Mouse (Mus musculus) stomach, postnatal 0 days (tissue): ENCODE results near the gene Efcab2. TPM values are rescaled to one million over a fixed set of nuclear protein-coding genes. Genes with fewer than 3 reads are reported as not detected.

Experiments
- ATAC-seq: fragments of 200-750 bp; cut with Nextera tagmentation; 2 replicates; pipeline ENCODE4 v1.8.0; 2017; ENCODE audit not compliant: low FRiP score, low TSS enrichment
- DNase-seq: peaks from one replicate; pipeline ENCODE4 v3.0.0-alpha.2; 2016; ENCODE audit warnings: low spot score
- H3K27ac ChIP-seq: fragments of 300-500 bp; sonication (generic); replicated peaks from 2 replicates; pipeline ENCODE4 v1.5.1; 2014; ENCODE audit warnings: mild to moderate bottlenecking, control low read depth
- H3K27me3 ChIP-seq: fragments of 300-500 bp; sonication (generic); 2 replicates; pipeline ENCODE4 v1.6.1; 2014; ENCODE audit warnings: low read length; ENCODE audit not compliant: control insufficient read depth, insufficient read depth
- H3K36me3 ChIP-seq: fragments of 300-500 bp; sonication (generic); 2 replicates; pipeline ENCODE4 v1.6.1; 2014; ENCODE audit warnings: low read length, mixed read lengths; ENCODE audit not compliant: control insufficient read depth, insufficient read depth
- H3K4me1 ChIP-seq: fragments of 300-500 bp; sonication (generic); replicated peaks from 2 replicates; pipeline ENCODE4 v1.6.1; 2014; ENCODE audit warnings: antibody characterized with exemption; ENCODE audit not compliant: control insufficient read depth, insufficient read depth
- H3K4me2 ChIP-seq: fragments of 300-500 bp; sonication (generic); replicated peaks from 2 replicates; pipeline ENCODE4 v1.6.1; 2014; ENCODE audit warnings: low read depth, mild to moderate bottlenecking, control low read depth, moderate library complexity
- H3K4me3 ChIP-seq: fragments of 300-500 bp; sonication (generic); 2 replicates; pipeline ENCODE4 v1.5.1; 2014; ENCODE audit warnings: low read depth, low read length, control low read depth
- H3K9ac ChIP-seq: fragments of 300-500 bp; sonication (generic); 2 replicates; pipeline ENCODE4 v1.6.1; 2014; ENCODE audit warnings: mild to moderate bottlenecking, low read length, control low read depth, mixed read lengths
- H3K9me3 ChIP-seq: fragments of 300-500 bp; sonication (generic); 2 replicates; pipeline ENCODE4 v1.6.1; 2016; ENCODE audit warnings: low read length; ENCODE audit not compliant: control insufficient read depth
- CTCF ChIP-seq: IDR thresholded peaks from 2 replicates; pipeline ENCODE4 v1.5.1; 2016; ENCODE audit warnings: antibody characterized with exemption, low read depth, mild to moderate bottlenecking, moderate library complexity
- EP300 ChIP-seq: optimal IDR thresholded peaks from 2 replicates; pipeline ENCODE3; 2016; ENCODE audit warnings: antibody characterized with exemption
- WGBS: fragments of 180-500 bp; shearing (Covaris S2); extraction: QIAGEN DNeasy Blood & Tissue Kit; methylation state at CpG from one replicate; pipeline ENCODE4 v1.1.7; 2014; 5-methylcytosine and 5-hydroxymethylcytosine counted together
- polyA plus RNA-seq: library from polyadenylated mRNA; unstranded; fragments of >200 nt; fragmentation: Nextera tagmentation; extraction: Ambion mirVana; gene quantifications from 2 replicates; pipeline ENCODE4 v1.2.1, GENCODE M21; 2015

The Efcab2 gene
- polyA plus RNA-seq, 1 experiment from 2014 or later: 3.7 TPM

DNA sequence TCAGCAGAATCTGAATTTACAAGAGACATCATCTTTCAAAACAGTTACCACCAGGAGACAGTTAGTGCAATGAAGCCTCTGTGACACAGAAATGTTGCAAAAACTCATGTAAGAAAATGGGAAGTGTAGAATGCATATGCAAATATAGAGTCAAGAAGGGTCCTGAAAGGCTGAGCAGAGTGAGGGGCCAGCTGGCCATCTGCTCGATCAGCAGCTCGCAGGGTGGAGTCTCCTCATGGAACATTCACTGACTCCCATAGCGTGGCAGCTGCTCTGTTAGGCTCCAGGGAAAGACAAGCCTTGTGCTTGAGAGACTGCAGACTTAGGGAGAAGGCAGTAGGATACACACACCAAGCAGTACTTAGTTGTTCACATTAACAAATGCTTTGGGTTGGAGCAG, 83.2 kb downstream of the Efcab2 start:
- WGBS: 35% methylated on average over 3 of the region's 3 CpGs
- TF ChIP-seq EP300 (no peak), CTCF (no peak)

DNA sequence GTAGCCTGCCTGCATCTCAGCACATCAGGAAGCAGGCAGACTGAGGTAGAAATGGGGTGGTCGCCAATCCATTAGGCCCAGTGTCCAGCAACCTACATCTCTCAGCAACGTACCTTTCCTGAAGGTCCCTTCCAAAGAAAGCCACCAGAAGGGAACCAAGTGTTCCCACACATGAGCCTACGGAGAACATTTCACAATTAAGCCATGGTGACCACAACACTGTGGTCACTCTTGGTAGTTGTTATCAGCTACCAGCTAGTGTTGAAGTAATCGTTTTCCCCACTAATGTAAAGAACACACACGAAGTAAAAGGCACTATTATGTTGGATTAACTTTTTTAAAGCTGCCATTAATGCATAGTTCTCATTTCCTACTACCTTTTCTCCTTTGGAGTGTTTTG, 85.8 kb downstream of the Efcab2 start:
- Histone ChIP-seq H3K36me3 (no peaks in the 10 kb centered on the region), H3K9me3 (no peaks in the 10 kb centered on the region), H3K4me3 (no peak overlapping the region), H3K27me3 (no peaks in the 10 kb centered on the region), H3K9ac (no peak overlapping the region), H3K4me1 (no peaks in the 10 kb centered on the region), H3K4me2 (no peak overlapping the region), H3K27ac (no peak overlapping the region)
- DNase-seq: no peak
- no peak for ATAC-seq
- 82% methylated on average over 5 of the region's 5 CpGs for WGBS
- TF ChIP-seq EP300 (no peak), CTCF (no peak)

More for the DNA sequence above, 83.2 kb downstream of the Efcab2 start:
- no peaks in the 10 kb centered on the region for H3K4me1 ChIP-seq
- H3K36me3 ChIP-seq: no peaks in the 10 kb centered on the region
- no peak for ATAC-seq
- no peak overlapping the region for H3K4me3 ChIP-seq
- no peak overlapping the region for H3K27ac ChIP-seq
- H3K4me2 ChIP-seq: no peak overlapping the region
- no peak for DNase-seq
- no peaks in the 10 kb centered on the region for H3K9me3 ChIP-seq
- H3K27me3 ChIP-seq: no peaks in the 10 kb centered on the region
- H3K9ac ChIP-seq: no peak overlapping the region

DNA sequence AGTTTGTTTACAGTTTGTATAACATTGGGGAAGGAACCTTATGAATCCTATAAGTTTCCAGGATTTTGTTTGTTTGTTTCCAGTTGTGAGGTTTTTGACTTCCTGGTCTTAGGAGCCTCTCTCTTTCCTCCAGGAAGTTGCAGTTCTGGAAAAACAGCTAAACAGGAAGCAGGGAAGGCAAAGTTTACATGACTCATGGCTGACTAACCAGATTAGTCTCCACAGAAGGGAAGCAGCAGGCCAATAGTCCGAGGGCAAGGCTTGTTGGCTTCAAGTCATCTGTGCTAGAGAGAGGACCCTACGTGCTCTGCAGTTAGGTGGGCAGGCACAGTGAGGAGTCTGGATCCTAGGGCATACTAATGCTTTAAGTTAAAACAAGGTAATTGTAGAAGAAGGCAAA, 86.6 kb downstream of the Efcab2 start:
- no peak for DNase-seq
- WGBS: 36% methylated on average over 2 of the region's 2 CpGs
- peak; percentile 90 for ATAC-seq
- no peaks in the 10 kb centered on the region for H3K36me3 ChIP-seq
- no peak overlapping the region for H3K9ac ChIP-seq
- TF ChIP-seq CTCF (no peak), EP300 (no peak)
- no peaks in the 10 kb centered on the region for H3K9me3 ChIP-seq
- H3K4me2 ChIP-seq: no peak overlapping the region
- H3K27ac ChIP-seq: no peak overlapping the region
- no peak overlapping the region for H3K4me3 ChIP-seq
- no peaks in the 10 kb centered on the region for H3K4me1 ChIP-seq
- no peaks in the 10 kb centered on the region for H3K27me3 ChIP-seq

DNA sequence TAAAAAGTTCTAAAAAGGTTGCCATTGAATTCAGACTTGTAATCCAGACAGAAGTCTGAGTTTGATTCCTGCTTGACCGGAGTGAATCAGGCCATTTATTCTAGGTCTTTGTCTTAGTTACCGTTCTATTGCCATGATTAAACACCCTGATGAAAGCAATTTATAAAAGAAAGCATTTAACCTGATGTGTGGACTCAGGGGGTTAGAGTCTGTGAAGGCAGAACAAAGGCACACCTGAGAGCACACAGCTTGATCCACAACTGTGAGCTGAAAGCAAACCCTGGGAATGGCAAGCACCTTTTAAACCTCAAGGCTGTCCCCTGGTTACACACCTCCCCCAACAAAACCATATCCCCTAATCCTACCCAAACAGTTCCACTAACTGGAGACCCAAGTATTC, 90.3 kb downstream of the Efcab2 start:
- DNase-seq (no peak), ATAC-seq (no peak)
- Histone ChIP-seq H3K9ac (no peak overlapping the region), H3K4me3 (no peak overlapping the region), H3K4me2 (no peak overlapping the region), H3K36me3 (no peaks in the 10 kb centered on the region), H3K4me1 (no peaks in the 10 kb centered on the region), H3K27me3 (no peaks in the 10 kb centered on the region), H3K27ac (no peak overlapping the region), H3K9me3 (no peaks in the 10 kb centered on the region)
- TF ChIP-seq EP300 (no peak), CTCF (no peak)
- WGBS: 60% methylated on average over 2 of the region's 2 CpGs

DNA sequence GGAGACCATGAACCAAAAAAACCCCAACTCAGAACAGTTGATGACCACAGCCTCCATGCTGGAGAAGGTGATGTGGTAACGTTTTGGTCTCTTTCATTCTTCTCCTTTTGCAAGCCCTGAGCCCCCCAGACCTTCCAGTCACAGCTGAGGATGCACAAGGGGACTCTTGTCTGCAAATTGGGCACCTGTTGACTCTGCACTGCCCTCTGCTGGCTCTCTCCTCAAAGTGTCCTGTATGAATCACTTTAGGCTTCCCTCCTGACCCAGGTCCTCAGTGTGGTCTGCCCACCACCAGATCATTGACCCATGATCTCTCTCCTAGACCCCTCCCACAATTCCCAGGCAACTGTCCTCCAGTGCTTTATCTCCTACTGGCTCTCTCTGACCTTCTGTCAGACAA, 91.0 kb downstream of the Efcab2 start:
- H3K4me2 ChIP-seq: no peak overlapping the region
- DNase-seq: no peak

DNA sequence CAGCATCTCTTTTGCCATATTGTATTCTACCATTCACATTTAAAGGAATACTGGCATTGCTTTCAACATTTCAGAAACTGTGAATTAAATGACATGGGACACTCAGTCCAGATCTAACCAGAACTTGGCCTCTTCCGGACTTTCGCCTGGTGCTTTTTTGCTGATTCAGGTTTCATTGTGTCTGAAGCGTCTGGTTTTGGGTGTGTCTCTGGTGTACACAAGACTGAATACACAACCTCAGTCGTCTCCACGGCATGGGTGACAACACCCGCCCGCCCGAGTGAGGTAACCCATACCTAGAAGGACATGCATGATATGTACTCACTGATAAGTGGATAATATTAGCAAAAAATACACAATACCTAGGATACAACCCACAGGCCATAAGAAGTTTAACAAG, 101.1 kb downstream of the Efcab2 start:
- no peak overlapping the region for H3K4me3 ChIP-seq
- no peaks in the 10 kb centered on the region for H3K9me3 ChIP-seq
- no peaks in the 10 kb centered on the region for H3K36me3 ChIP-seq
- no peaks in the 10 kb centered on the region for H3K4me1 ChIP-seq
- peak; percentile 49 for DNase-seq
- no peak overlapping the region for H3K9ac ChIP-seq
- TF ChIP-seq EP300: no peak
- no peak for TF ChIP-seq CTCF
- H3K27me3 ChIP-seq: no peaks in the 10 kb centered on the region
- 48% methylated on average over 8 of the region's 8 CpGs for WGBS
- no peak overlapping the region for H3K27ac ChIP-seq
- ATAC-seq: peak; percentile 94
- H3K4me2 ChIP-seq: no peak overlapping the region

More for the DNA sequence above, 91.0 kb downstream of the Efcab2 start:
- no peak for TF ChIP-seq EP300
- peak; percentile 65 for TF ChIP-seq CTCF
- H3K9ac ChIP-seq: no peak overlapping the region
- no peaks in the 10 kb centered on the region for H3K4me1 ChIP-seq
- H3K27me3 ChIP-seq: no peaks in the 10 kb centered on the region
- no peak overlapping the region for H3K4me3 ChIP-seq
- no peak for ATAC-seq
- WGBS: 43% methylated on average over 1 of the region's 1 CpGs
- no peaks in the 10 kb centered on the region for H3K9me3 ChIP-seq
- no peaks in the 10 kb centered on the region for H3K36me3 ChIP-seq
- no peak overlapping the region for H3K27ac ChIP-seq
